Mouse (Mus musculus) kidney, embryonic 14.5 days (tissue): ENCODE measurements around the gene G2e3. TPM values are rescaled to one million over a fixed set of nuclear protein-coding genes. Genes with fewer than 3 reads are reported as not detected.

Experiments used
- ATAC-seq: fragments of 200-750 bp; cut with Nextera tagmentation; 2 replicates; pipeline ENCODE4 v1.8.0; 2017; ENCODE audit warnings: moderate number of reproducible peaks, mild to moderate bottlenecking, moderate TSS enrichment, moderate library complexity; ENCODE audit not compliant: low FRiP score, low TSS enrichment
- H3K27ac ChIP-seq: fragments of 300-500 bp; sonication (generic); 2 replicates; pipeline ENCODE4 v1.5.1; 2014; ENCODE audit warnings: low read depth, mild to moderate bottlenecking, low read length, moderate library complexity, mixed read lengths
- H3K27me3 ChIP-seq: fragments of 300-500 bp; sonication (generic); 2 replicates; pipeline ENCODE4 v1.6.1; 2014; ENCODE audit warnings: mild to moderate bottlenecking, low read length; ENCODE audit not compliant: control insufficient read depth, insufficient read depth
- H3K36me3 ChIP-seq: fragments of 300-500 bp; sonication (generic); 2 replicates; pipeline ENCODE4 v1.6.1; 2014; ENCODE audit warnings: low read length, mixed read lengths; ENCODE audit not compliant: control insufficient read depth, insufficient read depth
- H3K4me1 ChIP-seq: fragments of 300-500 bp; sonication (generic); 2 replicates; pipeline ENCODE4 v1.6.1; 2014; ENCODE audit warnings: low read length, mixed read lengths; ENCODE audit not compliant: control insufficient read depth, insufficient read depth
- H3K4me2 ChIP-seq: fragments of 300-500 bp; sonication (generic); replicated peaks from 2 replicates; pipeline ENCODE4 v1.6.1; 2014; ENCODE audit warnings: low read depth, mild to moderate bottlenecking, low read length
- H3K4me3 ChIP-seq: fragments of 300-500 bp; sonication (generic); 2 replicates; pipeline ENCODE4 v1.5.1; 2014; ENCODE audit warnings: mild to moderate bottlenecking, low read length
- H3K9ac ChIP-seq: fragments of 300-500 bp; sonication (generic); 2 replicates; pipeline ENCODE4 v1.6.1; 2014; ENCODE audit warnings: low read depth, mild to moderate bottlenecking, low read length, moderate library complexity
- H3K9me3 ChIP-seq: fragments of 300-500 bp; sonication (generic); 2 replicates; pipeline ENCODE4 v1.6.1; 2016; ENCODE audit warnings: low read length; ENCODE audit not compliant: control insufficient read depth
- WGBS: fragments of 180-500 bp; shearing (Covaris S2); extraction: QIAGEN DNeasy Blood & Tissue Kit; methylation state at CpG from one replicate; pipeline ENCODE4 v1.1.7; 2014; 5-methylcytosine and 5-hydroxymethylcytosine counted together
- polyA plus RNA-seq: library from polyadenylated mRNA; unstranded; fragments of >200 nt; fragmentation: Nextera tagmentation; extraction: Ambion mirVana; gene quantifications from 2 replicates; pipeline ENCODE4 v1.2.1, GENCODE M21; 2014

Gene G2e3
- 29.1 and 38.8 TPM in 2 replicates for polyA plus RNA-seq

DNA sequence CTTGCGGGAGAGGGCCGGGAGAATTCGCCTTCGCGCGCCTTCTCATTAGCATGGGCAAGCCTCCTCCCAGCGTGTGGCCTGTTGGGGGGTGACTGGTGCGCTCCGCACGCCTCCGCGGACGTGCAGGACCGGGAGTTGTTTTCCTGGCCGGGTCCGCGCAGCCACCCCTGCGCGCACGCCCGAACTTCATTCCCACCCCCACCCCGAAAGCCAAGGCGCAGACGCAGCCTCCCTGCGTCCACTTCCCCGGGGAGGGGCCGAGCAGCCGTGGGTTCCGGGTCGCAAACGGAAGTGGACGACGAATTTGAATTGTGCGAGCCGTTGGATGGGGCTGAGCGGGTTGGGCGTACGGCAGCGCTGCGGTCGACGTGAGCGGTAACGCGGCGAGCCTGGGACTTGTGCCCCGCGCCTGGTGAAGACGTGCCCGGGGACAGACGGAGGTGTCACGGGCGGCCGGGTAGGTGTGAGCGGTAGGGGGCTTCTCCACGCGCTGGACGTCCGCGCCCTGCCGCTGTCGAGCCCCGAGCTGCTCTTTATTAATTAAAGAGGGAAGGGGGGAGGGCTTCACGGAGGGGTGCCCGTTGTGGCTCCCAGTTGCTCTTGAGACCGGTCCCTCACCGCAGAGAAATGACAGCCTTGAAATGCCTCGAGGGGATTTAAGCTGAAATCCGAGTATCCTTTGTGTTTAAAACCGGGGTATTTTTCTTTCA is at the start of gene G2e3:
TSS of gene G2e3 (plus strand) at position 74 of the 710 bp plus-strand sequence.
- Histone ChIP-seq H3K4me2 (peak within 1 kb of the TSS; percentile 44), H3K36me3 (peaks cover 10% of the 10 kb centered on the region), H3K9me3 (no peaks in the 10 kb centered on the region), H3K27me3 (no peaks in the 10 kb centered on the region), H3K9ac (peak within 1 kb of the TSS; percentile 82), H3K4me3 (peak within 1 kb of the TSS; percentile 61), H3K4me1 (peaks cover 8% of the 10 kb centered on the region), H3K27ac (peak within 1 kb of the TSS; percentile 93)
- WGBS: under 1% methylated on average over 70 of the region's 70 CpGs
- peak; percentile 98 for ATAC-seq

DNA sequence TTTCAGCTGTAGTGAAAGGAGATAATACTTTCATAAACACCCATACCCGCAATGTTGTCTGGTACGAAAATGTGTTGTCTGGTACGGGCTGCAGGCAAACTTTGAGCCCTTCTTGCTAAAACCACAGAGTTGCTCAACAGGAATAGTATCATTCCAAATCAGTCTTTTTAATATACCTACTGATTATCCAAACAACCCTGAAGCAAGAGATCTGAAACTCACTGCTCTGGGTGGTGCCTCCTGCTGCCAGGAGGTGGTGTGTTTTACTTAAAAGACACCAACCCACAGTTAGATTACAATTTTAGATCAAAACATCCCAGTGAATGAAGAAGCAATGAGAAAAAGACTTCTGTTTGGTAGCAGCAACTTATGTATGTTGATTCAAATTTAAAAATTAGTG is 24.3 kb upstream of the G2e3 start:
- H3K4me1 ChIP-seq: no peaks in the 10 kb centered on the region
- no peaks in the 10 kb centered on the region for H3K9me3 ChIP-seq
- no peak overlapping the region for H3K27ac ChIP-seq
- H3K4me3 ChIP-seq: no peak overlapping the region
- H3K9ac ChIP-seq: no peak overlapping the region
- no peaks in the 10 kb centered on the region for H3K27me3 ChIP-seq
- no peaks in the 10 kb centered on the region for H3K36me3 ChIP-seq
- no peak overlapping the region for H3K4me2 ChIP-seq
- no peak for ATAC-seq
- 96% methylated on average over 3 of the region's 3 CpGs for WGBS

DNA sequence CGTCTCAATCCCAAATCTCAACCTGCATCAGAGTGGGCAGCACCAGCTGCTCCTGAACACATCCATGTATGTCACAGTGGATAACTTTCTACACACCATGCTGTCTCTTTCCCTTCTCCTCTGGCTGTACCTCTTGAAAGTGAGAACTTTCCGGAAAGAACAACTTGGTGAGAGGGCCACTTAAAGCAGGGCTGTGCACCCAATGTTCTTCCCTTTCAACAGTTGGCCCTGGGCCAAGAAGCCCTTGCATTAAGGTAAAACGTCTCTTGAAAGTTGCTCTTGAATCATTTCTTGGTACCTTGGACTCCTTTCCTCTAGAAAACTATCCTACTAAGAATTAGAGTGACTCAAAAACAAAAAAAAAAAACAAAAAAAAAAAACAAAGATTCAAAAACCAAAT is 21.0 kb upstream of the G2e3 start:
- Histone ChIP-seq H3K27me3 (no peaks in the 10 kb centered on the region), H3K4me3 (no peak overlapping the region), H3K9ac (no peak overlapping the region), H3K9me3 (no peaks in the 10 kb centered on the region), H3K4me2 (no peak overlapping the region), H3K4me1 (no peaks in the 10 kb centered on the region), H3K36me3 (no peaks in the 10 kb centered on the region), H3K27ac (no peak overlapping the region)
- no peak for ATAC-seq
- WGBS: 90% methylated on average over 3 of the region's 3 CpGs

DNA sequence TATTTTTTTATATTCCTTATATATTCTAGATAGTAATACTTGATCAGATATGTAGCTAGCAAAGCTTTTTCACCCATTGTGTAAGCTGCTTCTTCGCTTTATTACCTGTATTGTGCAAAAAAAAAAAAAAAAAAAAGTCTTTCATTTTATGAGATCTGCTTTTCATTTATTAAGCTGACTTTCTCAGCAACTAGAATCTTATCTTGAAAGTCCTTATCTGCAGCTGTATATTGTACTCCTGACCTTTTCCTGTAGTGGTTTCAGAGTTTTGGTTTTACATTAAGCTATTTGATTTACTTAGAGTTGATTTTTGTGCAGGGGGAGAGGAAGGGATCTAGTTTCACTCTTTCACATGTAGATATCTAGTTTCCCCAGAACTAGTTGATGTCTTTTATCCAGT is 10.8 kb upstream of the G2e3 start:
- no peak for ATAC-seq
- Histone ChIP-seq H3K9ac (no peak overlapping the region), H3K27me3 (no peaks in the 10 kb centered on the region), H3K4me2 (no peak overlapping the region), H3K4me1 (no peaks in the 10 kb centered on the region), H3K27ac (no peak overlapping the region), H3K4me3 (no peak overlapping the region), H3K36me3 (no peaks in the 10 kb centered on the region), H3K9me3 (no peaks in the 10 kb centered on the region)
- WGBS: 100% methylated on average over 1 of the region's 1 CpGs

DNA sequence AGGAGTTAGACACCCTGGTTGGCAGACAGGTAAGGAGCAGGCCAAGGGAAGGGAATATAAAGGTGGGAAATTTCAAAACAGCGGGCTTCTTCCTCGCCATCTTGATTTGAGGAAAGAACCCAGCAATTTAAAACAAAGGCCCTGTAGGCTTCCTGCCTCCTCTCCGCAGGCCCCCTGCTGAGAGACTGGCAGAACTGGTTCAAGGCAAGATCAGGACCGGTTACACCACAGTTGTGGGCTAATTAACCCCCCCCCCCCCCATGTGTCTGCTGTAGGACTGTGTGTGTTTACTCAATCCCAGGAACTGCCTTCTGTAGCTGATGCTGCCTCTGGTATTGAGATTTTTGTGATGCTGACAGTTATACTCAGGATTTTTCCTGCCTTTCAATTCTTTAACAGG is 1.7 kb upstream of the G2e3 start:
- H3K36me3 ChIP-seq: no peaks in the 10 kb centered on the region
- 52% methylated on average over 4 of the region's 4 CpGs for WGBS
- H3K9me3 ChIP-seq: no peaks in the 10 kb centered on the region
- no peak overlapping the region for H3K27ac ChIP-seq
- H3K9ac ChIP-seq: no peak overlapping the region
- H3K4me3 ChIP-seq: no peak overlapping the region
- H3K4me2 ChIP-seq: no peak overlapping the region
- peaks cover 8% of the 10 kb centered on the region for H3K4me1 ChIP-seq
- ATAC-seq: no peak
- H3K27me3 ChIP-seq: no peaks in the 10 kb centered on the region

DNA sequence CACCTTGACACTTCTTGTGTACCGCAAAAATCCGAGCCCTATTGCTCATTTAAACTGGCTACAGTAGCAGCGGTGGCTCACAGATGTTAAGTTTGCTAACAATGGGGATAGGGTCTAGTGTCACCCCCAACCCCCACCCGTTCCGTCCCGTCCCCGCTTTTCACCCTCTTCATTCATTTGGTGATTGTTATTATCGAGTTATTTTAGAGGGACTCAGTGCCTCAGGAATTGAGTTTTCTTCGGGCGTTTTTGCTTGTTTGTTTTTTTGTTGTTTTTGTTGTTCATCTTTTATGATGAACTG is 787 bp downstream of the G2e3 start:
- H3K4me3 ChIP-seq: peak overlapping the region; percentile 61
- ATAC-seq: peak; percentile 18
- peak overlapping the region; percentile 82 for H3K9ac ChIP-seq
- H3K9me3 ChIP-seq: no peaks in the 10 kb centered on the region
- H3K4me1 ChIP-seq: peaks cover 8% of the 10 kb centered on the region
- peaks cover 15% of the 10 kb centered on the region for H3K36me3 ChIP-seq
- 1% methylated on average over 10 of the region's 10 CpGs for WGBS
- H3K4me2 ChIP-seq: peak overlapping the region; percentile 44
- no peaks in the 10 kb centered on the region for H3K27me3 ChIP-seq
- peak overlapping the region; percentile 93 for H3K27ac ChIP-seq

DNA sequence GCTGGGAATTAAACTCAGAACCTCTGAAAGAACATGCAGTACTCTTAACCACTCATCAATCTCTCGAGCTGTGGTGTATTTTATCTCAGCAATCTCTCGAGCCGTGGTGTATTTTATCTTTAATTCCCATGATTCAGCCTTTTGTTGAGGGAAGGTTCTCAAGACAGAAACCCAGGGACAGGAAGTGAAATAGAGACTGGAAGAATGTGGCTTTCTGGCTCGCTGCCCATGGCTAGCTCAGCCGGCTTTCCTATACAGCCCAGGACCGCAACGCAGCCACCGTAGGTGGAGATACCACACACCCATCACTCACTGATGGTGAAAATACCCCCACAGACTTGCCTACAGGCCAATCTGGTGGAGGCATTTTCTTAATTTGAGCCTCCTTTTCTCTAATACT is 7.4 kb downstream of the G2e3 start:
- Histone ChIP-seq H3K4me2 (no peak overlapping the region), H3K27ac (no peak overlapping the region), H3K27me3 (no peaks in the 10 kb centered on the region), H3K9me3 (no peaks in the 10 kb centered on the region), H3K9ac (no peak overlapping the region), H3K4me1 (no peaks in the 10 kb centered on the region), H3K36me3 (peaks cover 75% of the 10 kb centered on the region), H3K4me3 (no peak overlapping the region)
- no peak for ATAC-seq
- 72% methylated on average over 8 of the region's 8 CpGs for whole genome bisulfite sequencing

DNA sequence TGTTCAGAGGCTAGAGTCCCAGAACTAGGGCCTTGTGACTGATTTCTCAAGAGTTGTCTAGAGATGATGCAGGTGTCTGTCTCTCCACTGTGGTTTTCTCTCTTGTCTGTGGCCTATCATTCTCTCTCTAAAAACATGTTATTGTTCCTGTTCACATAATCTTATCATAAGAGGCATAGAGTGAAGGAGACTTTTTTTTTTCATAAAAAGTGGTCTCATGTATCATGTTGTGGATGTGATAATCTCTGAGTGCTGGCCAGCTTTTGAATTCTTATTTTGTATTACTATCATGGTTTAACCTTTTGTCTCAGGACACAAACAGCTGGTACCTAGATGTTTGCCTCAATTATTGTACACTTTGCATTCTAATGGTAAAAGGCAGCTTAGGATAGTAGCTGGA is 13.4 kb downstream of the G2e3 start:
- Histone ChIP-seq H3K36me3 (peaks cover 81% of the 10 kb centered on the region), H3K9ac (no peak overlapping the region), H3K4me3 (no peak overlapping the region), H3K4me1 (no peaks in the 10 kb centered on the region), H3K9me3 (no peaks in the 10 kb centered on the region), H3K4me2 (no peak overlapping the region), H3K27me3 (no peaks in the 10 kb centered on the region), H3K27ac (no peak overlapping the region)
- no peak for ATAC-seq

DNA sequence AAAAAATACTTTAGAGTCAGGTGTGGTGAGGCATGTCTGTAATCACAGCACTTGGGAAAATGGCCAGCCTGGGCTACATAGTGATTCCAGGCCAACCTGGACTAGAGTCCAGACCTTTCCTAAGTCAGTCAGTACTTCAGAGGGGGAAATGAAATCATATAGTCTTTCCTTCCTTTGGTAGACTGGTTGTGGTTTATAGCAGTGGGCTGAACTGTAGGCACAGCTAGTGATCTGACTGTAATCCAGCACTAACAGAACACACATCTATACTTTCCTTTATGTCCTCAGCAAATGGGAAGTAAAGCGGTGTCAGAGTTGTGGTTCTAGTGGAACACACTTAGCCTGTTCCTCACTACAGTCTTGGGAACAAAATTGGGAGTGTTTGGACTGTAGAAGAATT is 15.0 kb downstream of the G2e3 start:
- 91% methylated on average over 1 of the region's 1 CpGs for WGBS
- no peak overlapping the region for H3K27ac ChIP-seq
- no peak for ATAC-seq
- no peak overlapping the region for H3K4me3 ChIP-seq
- H3K36me3 ChIP-seq: peaks cover 81% of the 10 kb centered on the region
- H3K4me2 ChIP-seq: no peak overlapping the region
- no peaks in the 10 kb centered on the region for H3K9me3 ChIP-seq
- no peak overlapping the region for H3K9ac ChIP-seq
- H3K4me1 ChIP-seq: no peaks in the 10 kb centered on the region
- no peaks in the 10 kb centered on the region for H3K27me3 ChIP-seq
